Mouse (Mus musculus): ENCODE data around the gene Leap2.
"Not testable (repeated sequence)": the region's sequence is repeated elsewhere in the genome, so short reads cannot be mapped to it uniquely, and the experiment has no call there.

Gene Leap2

DNA sequence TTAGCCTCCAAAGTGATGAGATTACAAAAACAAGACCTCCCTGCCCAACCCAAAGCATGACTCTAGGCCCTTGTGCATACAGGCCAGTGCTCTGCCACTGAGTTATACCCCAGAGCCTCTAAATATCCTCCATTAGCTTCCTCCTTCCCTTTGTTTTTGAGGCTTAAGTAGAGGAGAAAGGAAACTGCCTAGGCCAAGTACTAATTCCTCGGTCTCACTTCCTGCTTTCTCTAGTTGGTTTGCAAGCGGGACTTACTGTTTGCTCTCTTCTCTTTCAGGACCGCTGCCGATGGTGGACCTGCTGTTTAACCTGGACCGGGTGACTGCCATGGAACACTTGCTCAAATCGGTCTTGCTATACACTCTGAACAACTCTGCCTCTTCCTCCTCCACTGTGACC is 13.4 kb upstream of the Leap2 start:
- DNase-seq: no peak

DNA sequence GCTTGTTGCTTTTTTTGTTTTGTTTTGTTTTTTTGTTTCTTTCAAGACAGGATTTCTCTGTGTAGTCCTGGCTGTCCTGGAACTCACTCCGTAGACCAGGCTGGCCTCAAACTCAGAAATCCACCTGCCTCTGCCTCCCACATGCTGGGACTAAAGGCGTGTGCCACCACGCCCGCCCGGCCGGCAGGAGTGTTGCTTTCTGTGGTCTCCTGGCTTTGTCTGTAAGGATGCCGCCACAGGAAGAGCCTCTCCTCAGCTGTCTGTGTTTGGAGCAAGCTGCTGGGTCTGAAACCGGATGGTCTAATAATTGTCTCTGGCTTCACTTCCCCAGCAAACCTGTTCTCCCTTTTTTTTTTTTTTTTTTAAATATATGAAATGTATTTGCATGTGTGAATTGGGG is 12.5 kb upstream of the Leap2 start:
- DNase-seq: no peak

DNA sequence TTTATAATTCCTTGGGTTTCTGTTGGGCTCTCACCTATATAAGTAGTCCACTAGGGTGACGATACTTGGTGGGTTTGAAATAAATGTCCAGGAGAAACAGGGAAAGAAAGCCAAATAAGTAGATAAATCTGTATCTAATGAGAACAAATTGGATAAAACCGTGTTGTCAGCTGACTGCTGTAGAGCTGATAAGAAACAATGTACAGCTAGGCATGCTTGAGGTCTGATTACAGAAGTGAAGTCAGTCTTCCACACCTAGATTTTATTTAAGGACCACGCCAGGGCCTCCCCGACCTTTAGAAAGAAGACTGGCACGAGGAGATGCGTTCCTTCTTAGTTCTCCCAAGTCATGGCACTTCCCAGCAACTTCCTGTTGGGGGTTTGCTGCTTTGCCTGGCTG is 10.1 kb upstream of the Leap2 start:
- DNase-seq: no peak

DNA sequence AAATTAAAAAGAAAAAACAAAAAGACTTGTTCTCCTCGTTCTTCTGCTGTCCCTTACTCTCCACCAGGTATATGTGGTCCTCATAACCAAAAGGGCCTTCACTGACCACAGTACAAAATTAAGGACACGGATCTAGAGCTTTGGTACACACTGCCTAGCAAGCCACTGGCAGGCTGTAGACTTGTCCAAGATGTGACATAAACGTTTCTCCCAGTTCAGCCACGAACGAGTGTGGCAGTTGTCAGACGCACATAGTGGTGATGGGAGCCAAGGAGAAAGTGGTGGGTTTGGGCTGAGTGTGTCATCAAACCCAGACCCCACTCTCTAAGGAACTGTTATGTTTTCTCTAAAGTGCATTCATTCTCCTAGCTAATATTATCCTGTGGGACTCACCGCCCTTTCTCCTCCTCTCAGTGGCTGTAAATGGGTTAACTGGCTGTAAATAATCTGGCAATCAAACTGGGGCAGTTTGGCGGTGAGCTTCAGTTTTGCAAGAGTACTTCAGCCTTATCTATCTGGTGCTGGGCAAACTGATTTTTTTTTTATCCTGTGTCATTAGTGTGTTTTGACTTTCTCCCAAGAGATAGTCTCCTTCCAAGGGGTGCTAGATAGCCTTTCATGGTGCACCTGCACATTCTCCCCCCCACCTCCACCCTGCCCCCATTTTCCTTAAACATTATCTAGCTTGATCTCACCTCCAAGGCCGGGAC is 8.5 kb upstream of the Leap2 start:
- DNase-seq: peak in 1 of 2 experiments; percentile 33

DNA sequence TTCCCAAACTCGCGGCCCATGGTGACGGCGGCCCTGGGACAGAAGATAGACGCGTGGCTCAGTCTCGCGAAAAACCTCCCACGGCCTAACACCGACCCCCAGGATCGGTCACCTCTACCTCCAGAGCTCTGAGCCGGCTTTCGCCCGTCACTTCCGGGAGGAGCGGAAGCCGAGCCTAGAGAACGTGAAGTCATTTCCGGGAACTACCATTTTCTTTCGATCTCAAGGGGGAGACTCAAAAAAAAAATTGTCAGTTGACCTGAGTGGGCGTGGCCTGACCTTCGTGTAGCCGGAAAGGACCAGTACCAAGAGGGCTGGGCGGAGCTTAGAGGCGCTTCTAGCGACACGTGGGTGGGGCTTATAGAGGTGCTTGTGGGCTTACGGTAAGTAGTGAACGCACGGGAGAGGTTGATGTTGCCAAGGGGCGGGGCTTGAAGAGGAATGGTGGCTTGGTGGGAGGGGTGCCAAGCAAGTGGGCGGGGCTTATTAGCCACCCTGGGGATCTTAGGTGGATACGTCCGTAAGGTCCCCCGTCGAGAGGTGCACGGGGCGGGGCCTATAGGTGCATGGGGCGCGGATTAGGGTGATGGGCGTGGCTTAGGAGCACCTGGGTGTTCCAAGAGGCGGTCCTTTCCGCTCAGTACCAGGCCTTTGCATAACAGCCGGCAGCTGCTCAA is 7.8 kb upstream of the Leap2 start, which contains the start of the genes Uqcrq and Gdf9:
Gene Uqcrq, minus strand, starts transcription at position 162 of the 677 bp plus-strand sequence.
Gene Gdf9, plus strand, starts transcription at position 354 of the 677 bp plus-strand sequence.
- peak; percentile 100 for DNase-seq

DNA sequence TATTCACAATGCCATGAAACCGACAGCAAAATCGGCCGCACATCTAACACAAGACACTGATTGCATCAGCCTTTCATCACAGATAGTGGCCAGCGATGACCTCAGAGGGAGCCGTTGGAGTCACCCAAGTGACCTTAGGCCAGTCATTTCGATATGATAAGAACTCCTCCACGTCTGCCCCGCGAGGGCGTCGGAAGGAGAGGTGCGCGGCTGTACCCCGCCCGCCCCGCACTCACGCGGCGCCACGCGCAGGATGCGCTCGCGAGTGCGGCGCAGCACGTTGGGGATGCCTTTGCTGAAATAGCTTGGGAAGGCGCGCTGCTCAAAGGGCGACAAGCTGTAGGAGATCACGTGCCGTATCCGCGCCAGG is 7.3 kb upstream of the Leap2 start:
- DNase-seq: no peak

DNA sequence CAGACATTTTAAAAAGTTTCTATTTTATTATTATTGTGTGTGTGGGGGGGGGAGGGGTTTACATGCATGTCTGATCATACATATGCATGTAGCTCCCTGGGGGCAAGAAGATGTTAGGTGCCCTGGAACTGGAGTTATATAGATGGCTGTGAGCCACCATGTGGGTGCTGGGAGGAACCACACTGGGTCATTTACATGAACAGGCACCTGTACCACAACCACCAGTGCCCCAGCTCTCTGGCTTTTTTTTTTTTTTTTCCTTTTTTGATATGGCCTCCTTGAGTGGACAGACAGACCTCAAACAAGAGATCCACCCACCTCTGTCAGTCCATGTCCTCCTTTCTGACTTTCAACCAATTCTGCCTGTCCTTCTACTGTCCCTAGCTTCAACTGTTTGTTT is 6.2 kb upstream of the Leap2 start:
- DNase-seq: no peak

DNA sequence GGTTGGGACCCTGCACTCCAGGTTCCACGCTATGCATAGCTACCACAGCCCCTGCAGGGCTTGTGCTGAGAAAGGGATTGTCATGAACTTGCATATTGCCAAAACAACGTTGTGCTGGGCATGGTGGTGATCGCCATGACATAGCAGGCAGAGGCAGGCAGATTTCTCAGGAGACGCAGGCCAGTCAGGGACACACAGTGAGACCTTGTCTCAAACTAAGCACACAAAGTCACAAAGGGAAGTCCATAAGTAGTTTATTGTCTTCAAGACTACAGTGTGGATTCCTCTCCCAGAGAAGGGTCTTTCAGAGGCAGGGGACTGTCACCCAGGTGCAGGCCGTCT is 5.7 kb upstream of the Leap2 start:
- DNase-seq: no peak

DNA sequence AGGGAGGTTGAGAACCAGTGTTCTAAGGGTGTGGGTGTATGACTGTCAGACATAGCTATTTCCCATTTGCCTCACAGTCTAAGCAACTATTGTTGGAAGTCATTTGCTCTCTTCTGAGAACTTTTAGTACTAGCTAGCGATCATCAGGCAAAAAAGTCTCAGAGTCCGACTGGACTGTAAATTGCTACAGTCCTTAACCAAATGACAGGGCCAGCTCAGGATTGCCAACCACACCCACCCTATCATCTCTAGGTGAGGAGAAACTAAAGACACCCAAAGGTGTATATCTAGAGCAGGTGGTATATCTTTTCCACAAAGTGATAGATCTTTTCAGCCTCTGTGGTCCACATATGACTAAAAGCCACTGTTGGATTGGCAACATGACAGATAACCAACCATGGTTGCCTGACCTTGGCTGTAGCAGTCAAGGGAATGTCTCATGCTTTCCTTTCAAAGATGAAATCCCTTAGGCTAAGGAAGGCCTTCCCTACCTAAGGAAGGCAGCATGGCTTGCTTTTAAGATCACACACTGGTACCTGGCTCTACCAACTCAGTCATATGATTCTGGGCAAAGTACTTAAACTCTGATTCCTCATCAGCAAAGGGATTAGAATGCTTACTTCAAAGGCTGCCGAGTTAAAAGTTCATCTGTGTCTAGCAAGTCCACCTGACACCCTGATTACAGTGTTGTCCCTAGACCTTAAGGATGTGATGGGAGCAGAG is 5.2 kb upstream of the Leap2 start:
- no peak for DNase-seq

DNA sequence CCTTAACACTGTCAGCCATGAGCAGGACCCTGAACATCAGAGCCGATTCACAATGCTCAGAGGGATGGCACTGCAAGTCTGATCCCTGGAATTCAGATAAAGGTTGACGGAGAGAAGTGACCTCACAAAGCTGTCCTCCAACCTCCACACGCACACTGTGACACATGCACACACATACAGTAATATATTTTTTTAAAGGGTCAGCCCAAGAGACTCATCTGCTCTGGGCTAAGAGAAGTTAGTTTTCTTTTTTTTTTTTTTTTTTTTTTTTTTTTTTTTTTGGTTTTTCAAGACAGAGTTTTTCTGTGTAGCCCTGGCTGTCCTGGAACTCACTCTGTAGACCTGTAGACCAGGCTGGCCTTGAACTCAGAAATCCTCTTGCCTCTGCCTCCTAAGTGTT is 3.9 kb upstream of the Leap2 start:
- DNase-seq: not testable (repeated sequence)

DNA sequence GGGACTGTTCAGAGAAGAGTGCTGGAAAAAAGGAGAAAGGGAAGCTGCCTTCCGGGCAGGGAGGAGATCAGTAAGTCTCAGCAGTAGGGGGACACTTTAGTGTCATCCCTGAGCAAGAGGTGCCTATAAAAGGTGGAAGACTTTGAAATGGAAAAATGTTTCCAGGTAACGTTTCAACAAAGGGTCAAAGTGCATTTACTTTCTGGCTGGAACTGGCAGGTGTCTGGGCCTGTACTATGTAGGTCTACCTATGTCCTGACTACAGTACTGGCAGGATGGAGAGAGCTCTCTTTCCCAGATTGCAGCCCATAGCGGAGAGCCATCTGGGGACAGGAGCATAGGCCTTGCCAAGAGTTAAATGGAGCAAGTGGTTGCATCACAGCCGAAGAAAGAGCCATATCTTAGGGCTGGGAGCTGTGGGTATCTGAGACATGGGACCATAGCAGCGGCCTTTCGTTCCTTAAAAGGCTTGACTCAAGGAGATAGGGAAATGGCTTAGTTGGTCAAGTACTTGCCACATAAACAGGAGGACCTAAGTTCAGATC is 2.8 kb upstream of the Leap2 start:
- peak; percentile 29 to 50 for DNase-seq

DNA sequence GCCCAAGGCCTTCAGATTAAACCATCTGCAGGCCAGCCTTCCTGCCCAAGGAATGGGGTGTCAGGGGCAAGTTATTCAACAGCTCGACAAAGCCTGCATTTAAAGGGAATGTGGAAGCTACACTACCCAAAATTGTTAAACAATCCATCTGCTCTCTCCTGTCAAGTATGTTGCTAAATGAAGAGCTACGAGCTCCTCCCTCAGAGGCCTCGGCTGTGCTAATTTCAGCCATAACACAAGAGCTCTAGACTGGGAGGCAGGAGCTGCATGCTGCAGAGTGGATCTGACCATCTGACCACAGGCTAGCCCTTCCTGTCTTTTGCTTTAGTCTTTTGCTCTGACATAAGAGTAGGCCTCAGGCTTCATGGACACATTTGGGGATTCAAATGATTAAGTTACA is 2.3 kb upstream of the Leap2 start:
- no peak for DNase-seq

DNA sequence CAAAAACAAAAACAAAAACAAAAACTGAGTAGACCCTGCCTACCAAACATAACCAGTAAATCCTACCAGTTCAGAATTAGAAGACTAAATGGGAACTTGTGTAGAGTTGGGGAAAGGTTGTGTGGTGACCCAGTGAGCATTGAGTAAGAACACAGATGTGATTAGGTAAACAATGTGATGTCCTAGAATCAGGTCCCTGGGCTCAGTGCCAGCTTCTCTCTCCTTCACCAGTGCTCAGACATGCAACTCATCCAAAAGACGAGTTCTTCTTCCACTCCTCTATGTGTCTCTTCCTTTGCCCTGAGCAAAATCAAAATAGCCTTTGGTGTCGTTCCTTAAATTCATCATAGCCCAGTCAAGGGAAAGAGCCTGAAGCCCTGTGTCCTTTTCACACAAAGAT is 1.9 kb upstream of the Leap2 start:
- peak in 1 of 2 experiments; percentile 43 for DNase-seq

DNA sequence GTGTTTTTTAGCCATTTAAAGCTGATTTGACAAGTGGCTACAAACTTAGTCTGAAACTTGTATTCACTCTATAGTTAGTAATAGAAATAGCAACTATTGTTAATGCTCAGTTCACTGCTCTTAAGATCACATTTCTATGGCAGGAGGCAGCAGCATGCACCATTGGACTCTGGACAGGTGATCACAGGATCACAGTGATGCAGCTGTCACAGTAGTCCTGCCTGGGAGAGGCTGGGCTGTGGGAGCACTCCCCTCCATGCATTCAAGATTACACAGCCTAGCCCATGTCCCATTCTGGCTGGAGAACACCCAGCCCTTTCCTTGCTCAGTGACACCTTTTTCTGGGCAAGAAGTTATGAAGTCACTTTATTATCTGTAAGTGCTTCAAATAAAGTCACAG is 4.9 kb downstream of the Leap2 start:
- DNase-seq: no peak

DNA sequence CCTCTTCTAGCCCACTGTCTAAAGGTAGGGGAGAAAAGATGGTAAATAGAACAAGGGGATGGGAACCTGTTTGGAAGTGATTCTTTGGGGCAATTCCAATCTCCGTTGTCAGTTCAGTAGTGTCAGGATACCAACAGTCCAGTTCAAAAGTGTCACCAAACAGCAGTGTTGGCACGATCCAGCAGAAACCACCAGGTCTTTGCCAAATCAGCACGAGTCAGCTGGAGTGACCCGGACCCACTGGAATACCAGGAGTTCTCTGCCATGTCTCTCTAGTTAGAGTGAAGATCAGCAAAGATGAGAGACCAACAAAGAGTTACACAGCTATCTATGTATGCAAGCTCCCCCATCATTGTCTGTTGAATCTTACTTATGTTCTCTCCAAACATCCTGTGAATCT is 9.1 kb downstream of the Leap2 start:
- DNase-seq: no peak

DNA sequence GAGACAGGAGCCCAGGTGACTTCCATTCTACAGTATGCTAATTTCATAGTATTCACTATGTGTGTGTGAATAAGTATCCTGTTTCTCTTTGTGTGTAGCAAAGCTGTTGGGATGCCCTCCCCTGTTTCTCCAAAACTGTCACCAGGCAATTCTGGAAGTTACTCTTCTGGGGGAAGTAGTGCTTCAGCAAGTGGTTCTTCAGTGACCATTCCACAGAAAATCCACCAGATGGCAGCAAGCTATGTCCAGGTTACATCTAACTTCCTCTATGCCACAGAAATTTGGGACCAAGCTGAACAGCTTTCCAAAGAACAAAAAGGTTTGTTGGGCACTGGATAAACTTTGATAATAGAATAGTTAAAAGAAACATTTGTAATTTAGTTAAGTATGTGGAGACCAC is 11.2 kb downstream of the Leap2 start:
- peak in 1 of 2 experiments; percentile 37 for DNase-seq

DNA sequence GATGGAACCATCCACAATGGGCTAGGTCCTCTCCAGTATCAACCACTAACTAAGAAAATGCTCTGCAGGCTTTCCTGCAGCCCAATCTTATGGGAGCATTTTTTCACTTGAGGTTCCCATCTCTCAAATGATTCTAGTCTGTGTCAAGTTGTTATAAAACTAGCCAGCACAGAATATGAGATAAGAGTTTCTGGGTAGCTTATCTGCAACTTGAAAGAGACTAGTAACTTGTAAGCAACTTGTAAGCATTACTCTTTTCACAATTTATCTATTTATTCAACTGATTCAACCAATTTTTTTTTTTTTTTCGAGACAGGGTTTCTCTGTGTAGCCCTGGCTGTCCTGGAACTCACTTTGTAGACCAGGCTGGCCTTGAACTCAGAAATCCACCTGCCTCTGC is 19.3 kb downstream of the Leap2 start:
- DNase-seq: no peak

DNA sequence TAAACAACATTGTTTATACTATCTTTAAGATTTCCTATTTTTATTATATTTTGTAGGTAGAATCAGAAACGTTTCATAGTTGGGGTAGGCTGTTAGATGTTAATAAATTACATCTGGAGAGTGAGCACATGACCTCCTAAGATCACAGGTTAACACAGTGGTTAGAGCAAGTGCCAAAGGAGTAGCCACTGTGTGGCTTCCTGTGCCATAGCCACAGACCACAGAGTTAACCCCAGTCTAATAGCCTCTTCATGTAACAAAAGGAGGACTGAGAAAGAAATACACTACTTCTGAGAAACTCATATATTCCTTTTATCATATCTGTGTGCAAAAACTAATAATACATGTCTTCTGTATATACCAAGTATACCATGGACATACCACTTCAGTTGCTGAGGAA is 29.1 kb downstream of the Leap2 start:
- no peak for DNase-seq

DNA sequence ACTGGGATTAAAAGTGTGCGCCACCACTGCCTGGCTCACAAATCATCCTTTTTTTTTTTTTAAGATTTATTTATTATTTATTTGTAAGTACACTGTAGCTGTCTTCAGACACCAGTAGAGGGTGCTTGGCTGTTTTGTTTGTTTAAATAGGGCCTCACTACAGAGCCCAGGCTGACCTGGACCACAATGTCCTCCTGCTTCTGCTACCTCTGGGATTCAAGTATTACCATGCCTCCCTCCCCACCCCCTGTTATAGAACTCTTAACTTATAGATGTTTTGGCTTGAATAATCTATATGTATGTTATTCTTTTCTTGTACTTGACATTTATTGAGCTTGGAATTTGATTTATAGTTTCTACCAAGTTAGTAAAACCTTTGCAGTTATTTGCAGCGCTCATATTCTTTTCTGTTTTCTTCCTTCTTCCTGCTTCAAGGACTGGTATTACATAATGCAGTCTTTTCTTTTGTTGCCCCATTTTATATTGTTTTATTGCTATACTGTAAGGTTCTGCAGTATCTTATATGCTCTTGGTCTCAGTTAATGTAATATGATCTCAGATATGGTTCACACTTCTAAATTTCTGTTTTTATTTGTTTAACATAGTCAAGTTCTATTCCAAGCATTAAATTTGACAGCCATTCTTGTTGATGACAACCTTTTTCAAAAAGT is 39.1 kb downstream of the Leap2 start:
- no peak for DNase-seq

DNA sequence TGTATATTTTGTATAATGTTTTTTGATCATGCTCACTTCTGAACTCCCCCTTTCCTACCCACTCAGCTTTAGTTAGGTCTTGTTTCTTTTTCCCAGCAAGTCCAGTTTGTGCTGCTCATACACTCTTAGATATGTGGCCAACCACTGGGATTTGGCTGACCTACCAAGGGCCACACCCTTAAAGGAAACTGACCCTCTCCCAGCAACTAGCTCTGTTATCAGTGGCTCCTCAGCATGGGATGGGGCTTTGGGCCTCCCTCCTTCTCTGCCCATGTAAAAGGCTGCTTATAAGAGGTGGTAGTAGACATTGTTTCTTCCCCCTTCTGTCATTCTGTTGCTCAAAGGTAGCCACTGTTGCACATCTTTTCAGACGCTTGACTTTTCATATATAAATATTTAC is 44.1 kb downstream of the Leap2 start:
- DNase-seq: no peak

Measured in cerebellum, postnatal 14 days (tissue).